Mouse (Mus musculus) cerebellum, postnatal 36 days (tissue): ENCODE data around the gene Zfp382.
"Not testable (repeated sequence)": the region's sequence is repeated elsewhere in the genome, so short reads cannot be mapped to it uniquely, and the experiment has no call there.

ENCODE experiments used
- DNase-seq, 2 experiments: peaks; one replicate each; pipeline ENCODE4 v3.0.0; 2021 to 2022; ENCODE audit warnings: mixed read lengths in 2 of 2

Gene Zfp382

GRCm38 (mm10) chr7:30121308-30122187, at the start of gene Zfp382:
Zfp382 (plus strand) TSS chr7:30121942.
- peak; percentile 89 to 94 for DNase-seq

GRCm38 (mm10) chr7:30072146-30073028, 49.4 kb upstream of the Zfp382 start, which contains the start of gene Zfp82:
Zfp82 (minus strand) TSS chr7:30072900.
- peak; percentile 86 to 89 for DNase-seq

- DNase-seq = no peak
Measured at GRCm38 (mm10) chr7:30086524-30086923, 35.2 kb upstream of the Zfp382 start.

GRCm38 (mm10) chr7:30089405-30089804, 32.3 kb upstream of the Zfp382 start:
- DNase-seq = no peak

GRCm38 (mm10) chr7:30090092-30090969, 31.4 kb upstream of the Zfp382 start, which contains the start of the genes Gm26920 and Zfp566:
Gm26920 (minus strand) TSS chr7:30090410.
Zfp566 (minus strand) TSS chr7:30090527.
- DNase-seq = peak; percentile 94 to 96

GRCm38 (mm10) chr7:30090970-30091585, 30.7 kb upstream of the Zfp382 start:
- no peak for DNase-seq

- no peak for DNase-seq
Measured at GRCm38 (mm10) chr7:30092666-30093065, 29.1 kb upstream of the Zfp382 start.

- no peak for DNase-seq
Measured at GRCm38 (mm10) chr7:30093918-30094415, 27.8 kb upstream of the Zfp382 start.

GRCm38 (mm10) chr7:30094646-30095429, 26.9 kb upstream of the Zfp382 start, which contains the start of gene Zfp260:
Zfp260 (plus strand) TSS chr7:30094777.
- peak; percentile 88 to 93 for DNase-seq

GRCm38 (mm10) chr7:30095551-30096125, 26.1 kb upstream of the Zfp382 start:
- no peak for DNase-seq

- DNase-seq = peak; percentile 70 to 73
Measured at GRCm38 (mm10) chr7:30099297-30099696, 22.4 kb upstream of the Zfp382 start.

- DNase-seq = no peak
Measured at GRCm38 (mm10) chr7:30116076-30116475, 5.7 kb upstream of the Zfp382 start.

GRCm38 (mm10) chr7:30117935-30118334, 3.8 kb upstream of the Zfp382 start:
- DNase-seq = not testable (repeated sequence)

- no peak for DNase-seq
Measured at GRCm38 (mm10) chr7:30122188-30122530, 417 bp downstream of the Zfp382 start.

- DNase-seq = no peak
Measured at GRCm38 (mm10) chr7:30129900-30130299, 8.2 kb downstream of the Zfp382 start.

- no peak for DNase-seq
Measured at GRCm38 (mm10) chr7:30132396-30132795, 10.7 kb downstream of the Zfp382 start.

- DNase-seq = peak; percentile 18 to 20
Measured at GRCm38 (mm10) chr7:30136826-30137225, 15.1 kb downstream of the Zfp382 start.

- no peak for DNase-seq
Measured at GRCm38 (mm10) chr7:30143170-30143554, 21.4 kb downstream of the Zfp382 start.

- DNase-seq = peak; percentile 67 to 70
Measured at GRCm38 (mm10) chr7:30143555-30144209, 21.9 kb downstream of the Zfp382 start.

- DNase-seq = no peak
Measured at GRCm38 (mm10) chr7:30147011-30147410, 25.3 kb downstream of the Zfp382 start.
